Mouse (Mus musculus) testis, postnatal 14 days (tissue): ENCODE data around the gene Rab35.

ENCODE experiments used
- DNase-seq: peaks from one replicate; pipeline ENCODE4 v3.0.0; 2021; ENCODE audit warnings: low spot score

The Rab35 gene

GRCm38 (mm10) chr5:115649699-115650098, 18.0 kb downstream of the Rab35 start:
- no peak for DNase-seq

GRCm38 (mm10) chr5:115650885-115651284, 19.2 kb downstream of the Rab35 start:
- DNase-seq, result no peak

GRCm38 (mm10) chr5:115651821-115652220, 20.1 kb downstream of the Rab35 start:
- DNase-seq, result no peak

GRCm38 (mm10) chr5:115652681-115653575, 21.2 kb downstream of the Rab35 start:
- DNase-seq, result peak; percentile 96

GRCm38 (mm10) chr5:115653776-115654175, 22.1 kb downstream of the Rab35 start:
- DNase-seq, result no peak

- no peak for DNase-seq
Measured at GRCm38 (mm10) chr5:115656677-115657076, 25.0 kb downstream of the Rab35 start.

- DNase-seq, result no peak
Measured at GRCm38 (mm10) chr5:115657234-115657633, 25.5 kb downstream of the Rab35 start.

GRCm38 (mm10) chr5:115658352-115658751, 26.6 kb downstream of the Rab35 start:
- DNase-seq, result no peak

GRCm38 (mm10) chr5:115662658-115663057, 30.9 kb downstream of the Rab35 start:
- no peak for DNase-seq

GRCm38 (mm10) chr5:115666366-115667065, 34.8 kb downstream of the Rab35 start:
- no peak for DNase-seq

- no peak for DNase-seq
Measured at GRCm38 (mm10) chr5:115667210-115667609, 35.5 kb downstream of the Rab35 start.

- no peak for DNase-seq
Measured at GRCm38 (mm10) chr5:115667894-115668293, 36.2 kb downstream of the Rab35 start.

- DNase-seq, result no peak
Measured at GRCm38 (mm10) chr5:115668986-115669385, 37.3 kb downstream of the Rab35 start.

- DNase-seq, result no peak
Measured at GRCm38 (mm10) chr5:115669974-115670373, 38.3 kb downstream of the Rab35 start.

GRCm38 (mm10) chr5:115670406-115670805, 38.7 kb downstream of the Rab35 start:
- DNase-seq, result no peak

- no peak for DNase-seq
Measured at GRCm38 (mm10) chr5:115671846-115672245, 40.1 kb downstream of the Rab35 start.

- no peak for DNase-seq
Measured at GRCm38 (mm10) chr5:115685126-115685525, 53.4 kb downstream of the Rab35 start.

GRCm38 (mm10) chr5:115686716-115687115, 55.0 kb downstream of the Rab35 start:
- no peak for DNase-seq

GRCm38 (mm10) chr5:115693271-115693670, 61.6 kb downstream of the Rab35 start:
- DNase-seq, result no peak

- no peak for DNase-seq
Measured at GRCm38 (mm10) chr5:115695191-115695770, 63.6 kb downstream of the Rab35 start.

- no peak for DNase-seq
Measured at GRCm38 (mm10) chr5:115696811-115697210, 65.1 kb downstream of the Rab35 start.
